Mouse (Mus musculus) neural tube, embryonic 10.5 days (tissue): Measurements from ENCODE around the gene Kif28.
"Not testable (repeated sequence)": the region's sequence is repeated elsewhere in the genome, so short reads cannot be mapped to it uniquely, and the experiment has no call there.

Source experiments
- DNase-seq: peaks from one replicate; pipeline ENCODE4 v3.0.0-alpha.2; 2017; ENCODE audit warnings: low spot score; ENCODE audit errors: extremely low spot score

Kif28 gene

DNA sequence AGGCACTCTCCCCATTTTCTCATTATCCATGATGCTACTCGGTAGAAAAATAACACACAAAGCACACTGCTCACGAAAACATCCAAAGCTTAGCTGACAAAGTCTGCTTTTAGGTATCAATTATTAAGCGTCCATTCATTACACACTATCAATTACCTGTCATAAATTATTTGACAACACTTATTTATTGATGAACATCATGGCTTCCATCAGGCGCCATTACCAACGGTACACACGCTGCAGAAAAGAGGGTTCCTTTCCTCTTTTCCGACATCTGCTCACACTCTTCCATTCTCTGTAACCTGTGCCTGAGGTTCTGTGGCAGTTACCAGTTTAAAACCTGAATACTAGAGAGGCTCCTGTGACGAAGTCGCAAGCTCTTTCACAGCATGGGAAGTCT lies at the start of gene Kif28:
TSS of gene Kif28 (minus strand) at position 101 of the 400 bp plus-strand sequence.
- DNase-seq: no peak

DNA sequence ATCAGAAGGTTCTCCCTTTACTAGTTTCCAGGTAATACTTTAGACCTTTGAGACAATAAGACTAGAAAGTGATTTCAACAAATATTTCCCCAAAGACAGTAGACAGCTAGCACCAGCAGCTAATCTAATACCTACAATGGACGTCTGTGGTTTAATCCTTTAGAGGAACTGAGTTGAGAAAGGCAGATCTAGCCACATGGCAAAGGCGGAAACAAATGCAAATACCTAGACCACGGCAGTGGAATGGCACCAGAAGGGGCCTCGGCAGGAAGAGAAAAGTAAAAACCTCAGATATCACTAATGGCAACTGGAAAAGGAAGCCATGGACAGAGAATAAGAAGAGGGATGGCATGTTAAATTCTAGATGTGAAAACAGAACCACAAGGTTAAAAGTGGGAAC lies 42.2 kb upstream of the Kif28 start:
- no peak for DNase-seq

DNA sequence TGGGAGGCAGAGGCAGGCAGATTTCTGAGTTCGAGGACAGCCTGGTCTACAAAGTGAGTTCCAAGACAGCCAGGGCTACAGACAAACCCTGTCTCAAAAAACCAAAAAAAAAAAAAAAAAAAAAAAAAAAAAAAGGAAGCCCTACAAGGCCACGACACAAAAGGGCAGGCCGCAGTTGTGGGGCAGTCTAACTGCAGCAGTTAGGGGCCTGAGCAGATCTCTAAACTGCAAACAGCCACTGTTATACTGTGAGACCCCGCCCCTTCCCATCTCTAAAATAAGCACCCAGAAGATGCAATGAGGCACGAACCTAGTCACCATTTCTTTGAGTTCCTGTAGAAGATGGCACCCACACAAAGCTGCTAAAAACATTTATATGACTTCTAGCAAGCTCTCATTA lies 40.4 kb upstream of the Kif28 start:
- no peak for DNase-seq

DNA sequence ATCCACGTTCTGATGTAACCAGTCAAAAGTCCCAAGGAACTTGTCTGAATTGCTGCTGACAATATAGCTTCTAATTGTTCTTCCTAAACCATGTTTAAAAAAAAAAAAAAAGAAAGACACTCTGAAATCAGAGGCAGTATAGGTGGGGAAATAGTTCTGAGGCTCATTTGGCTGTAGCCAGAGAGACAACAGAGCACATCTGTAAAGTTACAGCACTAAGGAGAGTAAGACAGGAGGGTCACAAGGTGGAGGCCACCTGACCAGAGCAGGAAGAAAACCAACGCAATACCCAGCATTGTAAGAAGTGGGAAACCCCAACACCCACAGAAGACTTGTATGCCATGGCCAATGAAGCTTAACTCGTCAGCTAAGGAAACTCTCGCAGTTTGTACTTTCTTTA lies 39.0 kb upstream of the Kif28 start:
- no peak for DNase-seq

DNA sequence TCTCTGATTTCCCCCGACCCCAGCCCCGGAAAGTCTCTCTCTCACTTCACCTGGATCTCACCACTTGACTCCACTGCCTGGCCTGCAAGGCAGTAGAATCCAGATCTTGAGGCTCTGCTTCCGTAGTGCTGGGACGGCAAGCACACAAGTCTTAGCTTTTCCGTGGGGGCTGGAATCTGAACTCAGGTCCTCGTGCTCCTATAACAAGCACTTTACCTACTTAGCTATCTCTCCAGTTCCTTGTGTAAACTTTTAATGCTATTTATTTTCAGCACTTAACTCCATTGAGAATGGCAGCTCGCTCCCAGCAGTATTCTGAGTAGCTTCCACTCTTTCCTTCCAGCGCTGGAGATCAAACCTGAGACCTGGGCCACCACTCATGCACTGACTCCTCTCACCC lies 31.8 kb upstream of the Kif28 start:
- no peak for DNase-seq

DNA sequence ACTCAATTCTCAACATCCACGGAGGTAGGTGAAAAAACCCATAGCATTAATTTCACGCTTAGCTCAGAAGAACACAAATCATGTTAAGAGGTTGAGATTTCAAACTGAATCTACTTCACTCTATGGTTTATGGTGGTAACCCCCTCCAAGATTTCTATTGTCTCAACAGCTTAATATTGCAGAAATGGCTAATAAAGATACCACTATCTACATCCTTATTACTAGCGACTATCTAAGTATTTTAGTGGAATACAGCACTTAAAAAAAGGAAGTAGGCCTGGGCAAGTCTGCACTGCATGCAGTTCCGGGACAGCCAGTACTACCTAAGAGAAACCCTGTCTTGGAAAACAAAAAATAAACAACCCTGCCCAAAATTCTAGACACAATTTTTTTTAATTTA lies 15.5 kb upstream of the Kif28 start:
- no peak for DNase-seq

DNA sequence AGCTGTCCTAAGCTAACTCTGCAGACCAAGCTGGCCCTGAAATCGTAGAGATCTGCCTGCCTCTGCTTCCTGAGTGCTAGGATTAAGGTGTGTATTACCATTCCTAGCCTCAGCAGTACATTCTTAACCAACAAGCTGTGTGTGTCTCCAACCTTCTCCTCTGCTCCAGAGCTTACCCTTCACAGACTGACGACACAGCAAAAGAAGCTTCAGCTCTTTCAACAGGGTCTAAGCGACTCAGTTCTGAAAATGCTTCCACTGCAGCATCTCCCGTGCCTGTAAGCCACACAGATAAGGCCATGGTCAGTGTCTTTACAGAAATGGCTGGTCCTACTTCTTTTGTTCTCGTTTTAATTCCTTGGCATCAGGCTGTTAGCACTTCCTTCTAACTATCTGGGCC lies 15.0 kb upstream of the Kif28 start:
- DNase-seq: no peak

DNA sequence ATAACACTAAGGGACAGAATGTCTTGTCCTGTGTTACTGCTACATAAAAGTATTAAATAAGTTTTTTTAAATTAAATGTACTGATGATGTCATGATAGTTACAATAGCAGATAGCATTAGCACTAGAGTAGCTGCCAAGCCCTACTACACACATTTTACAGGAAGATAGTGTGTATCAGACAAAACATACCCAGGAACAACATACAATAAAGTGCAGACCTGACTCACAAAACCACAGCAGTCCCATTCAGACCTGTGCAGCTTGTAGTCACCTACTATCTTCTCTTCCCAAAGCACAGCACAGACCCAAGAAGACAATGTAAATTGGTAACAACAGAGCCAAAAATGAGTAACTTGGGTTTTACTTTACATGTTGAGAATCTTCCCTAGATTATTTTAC lies 11.4 kb upstream of the Kif28 start:
- no peak for DNase-seq

DNA sequence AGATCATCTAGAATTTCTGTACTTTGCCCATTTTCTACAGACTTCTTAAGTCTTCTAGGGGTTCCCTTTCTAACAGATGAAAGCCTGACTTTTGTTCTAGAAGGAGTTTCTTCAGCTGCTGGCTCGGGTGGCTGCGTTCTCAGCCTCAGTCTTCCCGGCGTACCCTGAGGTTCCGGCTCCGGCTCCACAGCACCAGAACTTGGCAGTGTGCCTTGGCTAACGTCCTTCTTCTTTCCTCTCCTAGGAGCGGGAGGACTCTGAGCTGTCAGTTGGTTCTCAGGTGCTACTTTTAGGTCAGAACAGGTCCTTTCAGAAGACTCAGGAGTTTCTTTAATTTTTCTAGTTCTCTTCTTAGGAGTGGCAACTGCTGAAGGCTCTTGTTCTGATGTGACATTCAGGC lies 7.9 kb upstream of the Kif28 start:
- no peak for DNase-seq

DNA sequence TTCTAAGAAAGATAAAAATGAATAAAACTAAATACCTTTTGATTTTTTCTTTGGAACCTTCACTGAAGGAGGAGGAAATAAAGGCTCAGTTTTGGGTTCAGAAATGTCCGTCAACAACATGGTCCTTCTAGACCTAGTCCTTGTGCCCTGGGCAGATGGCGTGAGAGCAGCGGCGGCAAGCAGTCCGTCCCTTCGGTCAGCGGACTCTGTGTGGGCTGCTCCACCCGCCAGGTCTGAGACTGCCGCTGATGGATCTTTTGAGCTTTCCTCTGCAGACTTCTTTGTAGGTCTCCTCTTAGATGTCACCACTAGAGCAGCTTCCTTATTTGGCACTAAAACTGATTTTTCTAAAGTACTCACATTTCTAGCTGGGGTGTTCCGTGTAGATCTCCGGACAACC lies 7.2 kb upstream of the Kif28 start:
- DNase-seq: no peak

DNA sequence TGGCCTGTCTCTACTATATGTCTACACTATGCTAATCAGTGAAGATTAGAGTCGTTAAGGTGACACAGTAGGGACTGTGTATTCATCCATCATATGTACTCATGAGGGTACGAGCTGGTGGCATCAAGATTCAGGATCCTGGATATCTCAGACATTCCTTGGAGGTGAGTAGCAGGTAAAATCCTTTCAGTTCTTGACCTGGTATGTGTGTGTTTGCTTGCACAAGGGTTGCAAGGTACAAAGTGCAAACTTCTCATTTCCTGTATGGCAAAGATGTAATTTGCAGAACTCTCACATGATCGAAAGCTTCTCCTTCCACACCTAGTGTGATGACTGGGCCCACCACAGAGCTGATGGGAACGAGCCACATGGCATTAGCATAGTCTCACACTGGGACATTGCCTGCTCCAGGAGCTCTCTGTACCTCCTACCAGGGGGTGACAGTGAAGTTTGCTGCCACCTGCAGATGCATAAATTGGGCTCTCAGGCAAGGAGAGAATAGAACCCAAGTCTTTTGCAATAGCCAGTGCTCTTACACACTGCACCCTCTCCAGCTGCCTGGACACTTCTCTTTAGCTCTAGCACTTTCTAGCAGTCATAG lies 1.4 kb downstream of the Kif28 start:
- no peak for DNase-seq

DNA sequence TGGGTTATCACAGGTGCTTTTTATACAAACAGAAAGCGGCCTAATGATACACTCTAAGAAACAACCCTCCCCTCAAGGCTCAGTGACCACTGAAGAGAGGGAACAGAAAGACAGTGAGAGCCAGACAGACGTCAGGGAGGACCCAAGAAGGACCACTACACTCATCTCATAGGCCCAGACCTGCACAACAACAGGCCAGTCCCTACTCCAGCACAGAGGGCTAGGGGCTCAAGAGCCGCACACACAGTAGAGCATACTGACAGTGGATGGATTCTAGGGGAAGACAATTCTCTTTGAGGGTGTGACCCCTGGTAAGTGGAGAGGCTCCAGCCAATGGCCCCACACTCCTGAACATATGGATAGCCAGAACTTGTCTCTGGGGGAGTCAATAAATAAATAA lies 8.6 kb downstream of the Kif28 start:
- no peak for DNase-seq

DNA sequence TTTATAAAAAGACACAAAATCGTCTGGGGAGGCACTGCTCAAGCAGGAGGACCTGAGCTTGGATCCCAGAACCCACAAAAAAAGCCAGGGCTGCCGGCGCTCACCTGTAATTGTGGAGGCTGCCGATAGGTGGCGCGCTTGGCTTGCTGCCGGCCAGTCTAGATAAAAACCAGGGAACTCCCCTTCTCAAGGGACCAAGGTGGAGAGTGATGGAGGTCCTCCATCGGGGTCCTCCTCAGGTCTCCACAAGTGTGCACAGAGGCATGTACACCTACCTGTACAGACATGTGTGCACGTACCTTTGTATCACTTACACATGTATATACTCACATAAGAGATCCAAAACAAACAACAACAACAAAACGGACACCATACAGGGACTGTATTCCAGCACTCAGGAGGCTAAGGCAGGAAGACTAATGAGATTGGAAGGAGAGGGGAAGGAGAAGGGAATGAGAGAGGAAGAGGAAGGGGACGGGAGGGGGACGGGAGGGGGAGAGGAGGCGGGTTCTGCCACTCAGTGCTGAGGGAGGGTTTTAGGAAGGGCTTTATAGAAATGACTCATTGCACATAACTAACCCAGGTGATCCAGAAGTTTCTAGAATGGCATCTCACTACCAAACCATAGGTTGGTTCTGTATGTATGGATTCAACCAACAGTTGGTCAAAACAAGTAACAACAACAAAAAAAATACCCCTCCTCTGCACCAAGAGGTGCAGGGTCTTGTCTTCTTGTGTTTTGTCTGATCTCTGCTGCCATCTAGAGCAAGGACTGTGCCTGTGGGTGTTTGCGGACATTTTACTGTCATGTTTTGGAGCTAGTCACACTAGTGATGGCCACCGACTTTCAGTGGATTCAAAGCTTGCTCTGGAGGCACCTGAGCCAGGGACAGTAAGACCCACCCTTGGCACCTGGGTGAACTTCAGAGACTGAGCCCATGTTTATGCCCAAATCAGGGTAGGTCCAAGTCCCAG lies 10.3 kb downstream of the Kif28 start:
- DNase-seq: peak; percentile 66

DNA sequence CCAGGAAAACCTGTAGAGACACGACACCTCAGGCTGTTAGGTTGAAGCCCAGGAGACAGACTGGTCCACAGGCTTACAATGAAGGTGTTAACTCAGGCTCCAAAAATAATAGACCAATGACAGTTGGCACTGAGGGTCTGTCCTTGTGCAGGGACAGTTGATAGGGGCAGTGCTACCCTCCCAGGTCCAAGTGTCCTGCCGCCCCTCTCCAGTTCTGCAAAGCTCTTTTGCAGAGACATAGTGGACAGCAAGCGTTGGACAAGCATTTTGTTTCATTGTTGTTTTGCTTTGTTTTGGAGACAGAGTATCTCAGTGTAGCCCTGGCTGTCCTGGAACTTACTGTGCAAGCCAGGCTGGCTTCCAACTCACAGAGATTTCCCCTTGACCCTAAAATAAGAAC lies 13.7 kb downstream of the Kif28 start:
- DNase-seq: no peak

DNA sequence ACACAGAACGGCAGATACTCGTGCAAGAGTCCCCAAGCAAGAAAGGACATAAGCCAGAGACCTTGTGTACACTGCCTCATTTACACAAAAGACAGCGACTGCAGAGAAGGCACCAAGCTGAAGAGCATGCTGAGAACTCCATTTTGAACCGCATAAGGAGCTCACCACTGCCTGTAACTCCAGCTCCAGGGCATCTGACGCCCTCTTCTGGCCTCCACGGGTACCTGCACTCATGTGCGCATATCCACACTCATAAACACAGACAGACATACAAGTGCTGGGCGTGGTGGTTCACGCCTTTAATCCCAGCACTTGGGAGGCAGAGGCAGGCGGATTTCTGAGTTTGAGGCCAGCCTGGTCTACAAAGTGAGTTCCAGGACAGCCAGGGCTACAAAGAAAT lies 16.4 kb downstream of the Kif28 start:
- no peak for DNase-seq

DNA sequence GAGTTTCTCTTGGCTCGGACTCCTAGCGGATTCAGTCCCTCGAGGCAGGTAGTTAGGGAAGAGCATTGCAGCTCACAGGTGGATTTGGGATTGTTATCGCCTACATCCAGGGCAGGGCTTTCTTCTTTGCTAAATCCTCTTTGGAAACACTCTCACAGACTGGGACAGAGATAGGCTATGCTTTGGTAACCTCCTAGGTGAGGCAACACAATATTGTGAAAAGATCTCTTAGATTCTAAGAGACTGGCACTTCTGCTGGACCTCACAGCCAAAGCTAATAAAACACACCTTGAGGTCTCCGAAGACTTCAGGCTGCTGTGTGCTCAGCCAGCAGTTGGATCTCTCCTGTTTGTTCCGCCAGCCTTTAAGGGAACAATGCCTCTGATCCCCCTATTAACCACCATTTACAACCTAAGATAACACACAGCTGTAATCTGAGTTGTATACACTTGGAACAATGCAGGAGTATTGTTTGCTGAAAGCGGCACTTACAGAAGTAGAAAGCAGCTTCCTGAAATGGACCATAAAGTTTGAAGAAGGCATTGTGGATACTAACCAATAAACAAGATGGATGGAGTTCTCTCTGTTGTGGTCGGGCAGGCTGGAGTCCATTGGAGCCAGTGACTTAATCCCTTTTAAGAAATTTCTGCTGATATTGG lies 22.1 kb downstream of the Kif28 start:
- no peak for DNase-seq

DNA sequence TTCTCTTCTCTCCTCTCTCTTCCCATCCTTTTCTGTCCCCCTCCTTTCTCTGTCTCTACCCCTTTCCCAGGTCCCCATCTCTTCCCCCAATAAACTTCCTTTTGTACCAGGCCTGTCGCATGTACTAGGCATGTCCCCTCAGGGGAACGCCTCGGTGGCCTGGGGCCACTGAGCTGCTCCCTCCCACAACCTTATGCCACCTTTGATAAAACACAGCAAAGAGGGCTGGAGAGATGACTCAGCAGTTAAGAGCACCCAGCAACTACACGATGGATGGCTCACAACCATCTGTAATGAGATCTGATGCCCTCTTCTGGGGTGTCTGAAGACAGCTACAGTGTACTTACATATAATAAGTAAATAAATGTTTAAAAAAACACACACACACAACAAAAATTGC lies 29.3 kb downstream of the Kif28 start:
- DNase-seq: no peak

DNA sequence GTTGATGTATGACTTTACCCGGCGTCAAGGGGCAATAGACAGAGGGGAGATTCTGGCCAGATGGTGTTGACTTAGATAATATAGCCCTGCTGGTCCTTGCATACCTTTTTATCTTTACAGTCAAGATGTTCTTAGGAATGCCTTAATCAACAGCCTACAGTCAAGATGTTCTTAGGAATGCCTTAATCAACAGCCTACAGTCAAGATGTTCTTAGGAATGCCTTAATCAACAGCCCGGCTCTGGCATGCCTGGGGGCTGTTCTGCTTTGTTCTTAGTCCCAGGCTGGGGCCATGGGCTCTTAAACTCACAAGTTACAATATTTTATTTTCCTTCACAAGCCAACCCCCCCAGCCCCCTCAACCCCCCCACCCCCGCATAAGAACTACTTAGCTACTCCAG lies 29.8 kb downstream of the Kif28 start:
- DNase-seq: not testable (repeated sequence)

DNA sequence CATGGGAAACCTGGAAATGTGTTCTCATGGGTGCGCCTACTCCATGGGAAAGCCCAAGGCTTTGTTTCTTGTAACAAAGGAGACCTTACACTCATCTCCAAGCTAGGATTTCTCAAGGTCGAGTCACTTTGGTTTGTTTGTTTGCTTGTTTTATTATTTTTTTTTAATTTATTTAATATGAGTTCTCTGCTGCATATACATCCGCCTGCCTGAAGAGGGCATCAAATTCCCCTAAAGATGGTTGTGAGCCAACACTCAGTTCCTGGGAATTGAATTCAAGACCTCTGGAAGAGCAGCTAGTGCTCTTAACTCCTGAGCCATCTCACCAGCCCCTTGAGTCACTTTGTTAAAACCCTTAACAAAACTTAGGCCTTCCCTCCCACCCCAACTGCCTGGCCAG lies 31.7 kb downstream of the Kif28 start:
- no peak for DNase-seq

DNA sequence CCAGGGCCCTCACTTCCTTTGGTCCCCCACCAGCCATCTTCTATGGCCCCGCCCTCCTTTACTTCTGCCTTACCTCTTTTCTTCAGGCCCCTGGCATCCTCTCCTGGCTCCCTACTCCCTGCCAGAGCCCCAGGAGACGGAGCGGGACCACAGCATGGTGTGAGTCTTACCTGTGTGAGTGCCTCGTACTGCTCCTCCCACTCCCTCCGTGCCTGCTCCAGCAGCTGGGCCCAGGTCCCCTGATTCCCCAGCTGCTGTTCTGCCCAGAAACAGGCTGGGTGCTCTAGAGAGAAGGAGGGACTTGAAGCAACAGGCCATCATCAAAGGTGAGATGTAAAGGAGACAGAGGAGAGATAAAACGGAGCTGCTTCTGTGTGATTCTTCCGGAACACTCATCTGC lies 32.4 kb downstream of the Kif28 start:
- no peak for DNase-seq

DNA sequence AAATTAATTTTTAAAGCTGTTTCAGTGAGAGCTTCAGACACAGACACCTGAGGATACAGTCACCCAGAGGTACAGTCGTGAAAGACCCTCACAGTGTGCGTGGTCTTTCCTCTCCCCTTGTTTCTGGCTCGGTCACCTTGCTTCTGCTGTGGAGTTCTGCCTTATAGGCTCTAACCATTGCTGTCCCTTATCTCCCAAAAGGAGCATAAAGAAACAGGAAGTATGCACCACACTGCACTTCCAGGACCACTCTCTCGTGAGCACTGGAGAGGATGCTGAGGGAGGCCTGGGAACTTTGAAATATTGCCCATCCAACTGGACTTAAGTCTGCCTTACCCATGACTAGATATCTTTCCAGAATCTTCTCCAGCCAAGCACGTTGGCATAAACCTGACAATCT lies 34.3 kb downstream of the Kif28 start:
- DNase-seq: no peak

DNA sequence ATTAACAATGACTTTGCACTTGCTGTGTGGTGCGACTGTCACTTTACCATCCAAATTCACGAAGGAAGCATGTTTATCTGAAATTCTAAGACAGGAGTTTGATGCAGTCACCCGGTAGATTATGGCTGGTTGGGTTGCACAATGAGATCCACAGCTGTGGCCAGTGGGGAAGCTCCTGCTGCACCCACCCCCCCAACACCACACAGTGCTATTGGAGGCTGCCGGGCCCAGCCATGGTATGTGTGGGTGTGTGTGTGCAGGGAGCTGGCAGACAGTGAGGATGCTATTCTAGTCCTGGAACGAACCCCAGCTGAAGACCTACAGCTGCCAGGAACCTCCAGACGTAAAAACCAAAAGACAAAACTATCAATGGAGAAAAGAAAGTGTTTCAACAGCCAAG lies 35.7 kb downstream of the Kif28 start:
- DNase-seq: no peak
